Mouse (Mus musculus): ENCODE results near the gene Rffl. TPM values are rescaled to one million over a fixed set of nuclear protein-coding genes. Genes with fewer than 3 reads are reported as not detected.

Gene Rffl
- total RNA-seq (2014; fragmentation: Nextera tagmentation) (26.6 and 35.3 TPM in 2 replicates), total RNA-seq (2017) (18.6 and 21.8 TPM in 2 replicates)

DNA sequence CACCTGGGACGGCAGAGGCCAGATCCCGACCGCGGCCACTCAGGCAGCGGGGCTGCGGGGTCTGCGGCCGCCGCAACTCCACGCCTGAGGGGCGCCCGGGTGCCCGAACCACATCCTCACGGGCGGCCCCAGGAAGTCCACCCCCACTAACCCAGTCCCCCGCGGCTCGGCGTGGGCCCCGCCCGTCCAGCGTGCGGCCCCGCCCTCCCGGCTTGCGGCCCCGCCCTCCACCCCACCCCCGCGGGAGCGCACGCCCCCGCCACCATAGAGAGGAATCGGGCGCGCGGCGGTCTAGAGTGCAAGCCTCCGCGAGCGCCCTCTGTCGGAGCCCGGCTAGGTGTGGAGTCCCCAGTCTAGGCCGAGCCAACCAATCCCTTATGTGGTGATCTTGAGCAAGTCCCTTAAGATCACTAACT is at the start of gene Rffl:
TSS of gene Rffl (minus strand) at position 180 of the 416 bp plus-strand sequence.
- peak; percentile 65 for ATAC-seq (replicated peaks; ENCODE audit: poor library complexity, severe bottlenecking)

DNA sequence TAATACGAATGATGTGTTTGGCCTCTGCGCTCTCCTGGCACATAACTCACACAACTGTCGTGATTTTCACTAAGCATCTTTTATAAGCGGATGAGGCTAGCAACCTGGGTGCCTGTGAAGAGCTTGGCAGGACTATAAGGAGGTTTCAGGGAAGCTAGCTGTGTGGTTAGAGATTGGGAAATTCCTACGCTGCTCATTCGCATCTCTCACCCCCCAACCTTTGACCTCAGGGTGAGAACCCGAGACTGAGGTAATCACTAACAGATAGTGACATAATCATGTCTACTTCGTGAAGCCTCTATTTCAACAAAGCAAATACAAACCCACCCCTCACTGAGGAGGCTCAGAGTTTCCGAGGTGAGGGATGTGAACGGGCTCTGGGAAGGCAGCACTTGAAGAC is 49.8 kb upstream of the Rffl start:
- ATAC-seq (replicated peaks; ENCODE audit: poor library complexity, severe bottlenecking) = peak; percentile 55

DNA sequence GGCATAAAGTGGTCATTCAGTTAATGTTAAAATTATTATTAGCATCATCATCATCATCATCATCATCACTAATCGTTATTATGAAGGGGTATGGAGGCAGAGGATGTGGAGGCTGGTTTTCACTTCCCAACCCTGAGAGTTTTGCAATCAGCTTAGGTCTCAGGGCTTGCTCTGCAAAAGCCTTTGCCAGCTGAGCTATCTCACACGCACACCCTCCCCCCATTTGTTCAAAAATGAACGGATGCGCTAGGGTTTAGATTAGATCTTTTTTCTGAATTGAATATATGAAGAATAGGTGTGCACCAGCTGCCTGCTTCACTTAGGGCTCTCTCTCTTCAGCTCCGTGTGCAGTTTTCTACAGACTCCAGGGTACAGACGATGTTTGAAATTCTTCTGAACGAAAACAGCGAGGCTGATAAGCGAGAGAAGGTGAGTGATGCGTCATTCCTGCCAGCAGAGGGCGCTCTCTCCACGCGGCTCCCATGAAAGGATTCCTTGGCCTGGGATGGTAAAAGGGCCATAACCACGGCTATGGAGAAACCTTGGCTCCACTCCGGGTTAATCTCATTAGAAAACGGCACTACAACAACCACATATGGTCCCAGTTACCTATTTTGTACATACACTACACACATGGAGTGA is 43.8 kb upstream of the Rffl start:
- peak; percentile 86 for ATAC-seq (replicated peaks; ENCODE audit: poor library complexity, severe bottlenecking)

DNA sequence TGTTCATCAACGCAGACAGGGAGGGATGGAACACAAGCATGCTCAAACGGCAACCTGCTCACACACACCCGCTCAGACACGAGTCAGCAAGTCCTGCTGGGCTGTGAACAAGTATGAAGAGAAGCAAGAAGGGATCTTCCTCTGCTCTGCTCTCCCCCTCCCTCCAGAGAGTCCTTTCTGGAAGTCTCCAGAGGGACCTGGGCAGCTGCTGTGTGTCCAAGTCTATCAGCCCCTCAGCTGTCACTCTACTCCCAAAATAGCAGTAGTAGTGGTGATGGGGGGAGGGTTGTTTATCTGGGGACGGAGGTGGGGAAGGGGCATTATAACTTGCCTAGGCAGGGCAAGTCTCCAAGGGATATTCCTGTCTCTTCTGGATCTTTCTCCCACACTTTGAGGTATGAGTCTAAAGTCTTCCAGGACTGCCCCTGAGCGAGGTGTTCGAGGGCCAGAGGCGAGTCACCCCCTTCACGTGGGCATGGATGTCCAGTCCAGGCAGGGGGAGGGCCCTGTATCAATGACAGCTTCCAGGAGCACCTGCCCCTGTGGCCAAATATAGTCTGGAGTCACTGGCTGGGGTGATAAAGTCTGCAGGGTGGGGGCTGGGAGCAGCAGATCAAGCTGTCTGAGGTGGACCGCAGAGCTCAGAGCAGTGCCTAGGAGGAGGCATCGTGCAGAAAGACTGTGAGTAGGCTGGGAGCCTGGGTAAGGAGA is 39.8 kb upstream of the Rffl start:
- ATAC-seq (replicated peaks; ENCODE audit: poor library complexity, severe bottlenecking) = no peak

GRCm38 (mm10) chr11:82910250-82910649 is 39.2 kb upstream of the Rffl start, which contains the start of gene Unc45b:
Unc45b (plus strand) TSS chr11:82910550.
- no peak for ATAC-seq (replicated peaks; ENCODE audit: poor library complexity, severe bottlenecking)

- ATAC-seq (replicated peaks; ENCODE audit: poor library complexity, severe bottlenecking) = no peak
Observed at GRCm38 (mm10) chr11:82908608-82908989, 37.6 kb upstream of the Rffl start.

DNA sequence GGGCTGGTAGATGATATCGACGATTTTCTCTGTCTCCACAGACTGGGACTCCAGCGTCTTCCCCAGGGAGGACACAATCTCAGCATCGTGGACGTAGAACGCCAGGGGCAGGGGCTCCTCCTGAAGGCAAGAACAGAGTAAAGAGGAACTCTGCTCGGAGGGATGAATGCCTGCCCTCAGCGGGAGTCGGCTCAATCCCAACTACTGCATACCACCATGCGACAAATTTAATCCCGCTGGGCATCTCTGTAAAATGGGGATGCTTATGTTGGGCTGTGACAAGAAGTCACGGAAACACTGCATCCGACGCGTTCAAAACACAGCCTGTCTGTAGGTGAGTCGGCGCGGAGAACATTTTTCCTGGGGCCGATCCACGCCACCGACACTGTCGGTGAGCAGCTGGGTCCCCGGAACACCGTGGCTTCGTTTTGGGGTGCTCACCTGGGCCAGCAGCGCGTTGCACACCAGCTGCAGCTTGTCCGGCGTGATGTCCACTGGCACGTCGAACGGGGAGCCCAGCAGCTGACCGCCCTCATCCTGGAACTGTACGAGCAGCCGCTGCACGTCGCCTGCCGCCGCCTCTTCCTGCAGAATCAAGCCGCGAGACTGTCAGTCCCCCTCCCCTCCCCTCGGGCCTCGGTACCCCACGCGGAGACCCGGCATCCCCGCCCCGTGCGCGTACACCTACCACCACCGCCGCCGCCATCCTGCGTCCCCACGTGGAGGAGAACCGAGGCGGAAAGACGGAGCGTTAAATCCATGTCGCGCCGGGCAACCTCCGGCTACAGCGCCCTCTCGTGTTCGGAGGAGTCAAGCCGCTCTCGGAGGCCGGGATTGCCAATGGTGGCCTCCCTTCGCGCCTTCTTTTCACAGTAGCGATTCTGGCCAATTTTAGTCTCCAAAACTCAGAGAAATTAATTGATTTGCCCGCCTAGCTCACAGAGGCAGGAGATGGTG is 36.9 kb upstream of the Rffl start, which contains the start of gene Nle1:
TSS of gene Nle1 (minus strand) at position 761 of the 957 bp plus-strand sequence.
- ATAC-seq (replicated peaks; ENCODE audit: poor library complexity, severe bottlenecking) = peak; percentile 96

DNA sequence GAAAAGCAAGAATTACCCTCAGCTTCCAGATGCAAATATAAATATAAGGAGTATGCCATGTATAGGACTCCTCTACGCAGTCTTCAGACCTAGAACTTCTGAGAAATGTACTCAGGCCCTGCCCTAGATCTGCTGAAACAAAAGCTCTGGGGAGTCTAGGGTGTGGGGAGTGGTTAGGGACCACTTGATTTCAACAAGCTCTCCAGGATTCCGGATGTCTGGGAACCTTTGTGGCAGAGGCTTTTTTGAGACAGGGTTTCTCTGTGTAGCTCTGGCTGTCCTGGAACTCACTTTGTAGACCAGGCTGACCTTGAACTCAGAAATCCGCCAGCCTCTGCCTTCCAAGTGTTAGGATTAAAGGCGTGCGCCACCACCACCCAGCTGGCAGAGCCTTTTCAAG is 34.8 kb upstream of the Rffl start:
- ATAC-seq (replicated peaks; ENCODE audit: poor library complexity, severe bottlenecking) = no peak

DNA sequence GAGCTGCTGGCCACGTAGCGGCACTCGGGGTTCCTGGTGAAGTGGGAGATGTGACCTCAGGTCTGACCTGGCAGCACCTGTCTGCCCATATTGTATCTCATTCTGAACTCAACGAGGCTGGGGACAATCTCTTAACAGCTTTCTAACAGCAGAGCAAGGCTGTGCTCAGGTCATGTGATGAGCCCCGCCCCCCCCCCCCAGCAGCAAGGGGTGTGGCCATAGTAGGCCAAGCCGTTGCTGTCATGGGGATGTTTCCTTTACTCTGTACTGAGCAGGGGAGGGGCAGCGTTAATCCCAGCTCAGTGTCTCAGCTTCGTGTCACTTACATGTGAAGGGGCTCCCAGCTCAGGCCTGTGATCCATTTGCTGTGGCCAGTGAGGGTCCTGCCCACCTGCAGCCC is 33.9 kb upstream of the Rffl start:
- no peak for ATAC-seq (replicated peaks; ENCODE audit: poor library complexity, severe bottlenecking)

DNA sequence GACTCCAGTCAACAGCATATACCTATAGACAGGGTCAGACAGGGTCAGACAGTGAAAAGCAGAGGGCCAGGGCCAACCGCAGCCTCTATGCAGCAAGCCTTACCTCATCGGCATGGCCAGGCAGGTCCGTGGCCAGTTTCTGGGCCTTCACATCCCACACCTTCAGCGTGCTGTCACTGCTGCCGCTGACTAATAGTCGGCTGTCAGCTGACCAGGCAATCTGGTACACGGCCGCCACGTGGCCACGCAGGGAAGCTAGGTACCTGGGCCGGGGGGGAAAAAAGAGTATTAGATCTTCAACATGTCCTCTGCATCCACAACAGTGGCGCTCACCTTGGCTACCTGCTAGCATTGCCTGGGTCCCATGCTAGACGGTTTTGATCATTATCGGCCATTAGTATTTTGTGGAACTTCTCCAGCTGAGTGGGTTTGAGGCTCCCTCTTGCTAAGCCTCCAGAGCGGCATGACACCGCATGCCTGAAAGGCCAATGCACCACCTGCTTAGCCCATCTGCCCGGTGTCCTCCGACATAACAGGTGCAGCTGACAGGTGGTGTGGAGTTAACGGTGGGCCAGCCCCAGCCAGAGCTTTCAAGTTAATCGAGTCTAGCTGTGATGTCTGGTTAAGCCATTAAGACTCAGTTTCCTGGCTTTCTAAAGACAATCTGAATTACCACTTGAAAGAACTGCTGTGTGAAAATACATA is 30.7 kb upstream of the Rffl start:
- ATAC-seq (replicated peaks; ENCODE audit: poor library complexity, severe bottlenecking) = no peak

- no peak for ATAC-seq (replicated peaks; ENCODE audit: poor library complexity, severe bottlenecking)
Observed at GRCm38 (mm10) chr11:82899720-82900119, 28.7 kb upstream of the Rffl start.

- no peak for ATAC-seq (replicated peaks; ENCODE audit: poor library complexity, severe bottlenecking)
Observed at GRCm38 (mm10) chr11:82897478-82897877, 26.5 kb upstream of the Rffl start.

DNA sequence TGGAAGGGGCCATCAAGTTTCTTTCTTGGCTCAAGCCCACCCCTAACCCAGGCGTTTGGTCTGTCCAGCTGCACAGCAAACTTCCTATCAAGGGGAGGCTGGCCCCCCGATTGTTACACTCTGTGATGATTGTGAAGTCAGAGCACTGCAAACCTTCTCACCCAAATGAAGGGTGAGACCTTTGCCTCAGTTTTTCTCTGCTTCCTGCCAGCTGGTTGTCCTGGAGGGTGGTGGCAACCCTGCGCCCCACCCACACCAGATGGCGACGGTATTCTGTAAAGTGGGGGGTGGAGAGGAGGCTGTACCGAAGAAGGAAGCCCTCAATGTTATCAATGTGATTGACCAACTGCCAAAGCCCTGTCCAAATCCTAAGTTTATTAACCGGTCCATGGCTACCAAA is 20.9 kb upstream of the Rffl start, which contains the start of gene Fndc8:
TSS of gene Fndc8 (plus strand) at position 189 of the 400 bp plus-strand sequence.
- ATAC-seq (replicated peaks; ENCODE audit: poor library complexity, severe bottlenecking) = no peak

GRCm38 (mm10) chr11:82890342-82890762 is 19.3 kb upstream of the Rffl start, which contains the start of gene Rad51d:
Rad51d (minus strand) TSS chr11:82890614.
- ATAC-seq (replicated peaks; ENCODE audit: poor library complexity, severe bottlenecking) = peak; percentile 96

DNA sequence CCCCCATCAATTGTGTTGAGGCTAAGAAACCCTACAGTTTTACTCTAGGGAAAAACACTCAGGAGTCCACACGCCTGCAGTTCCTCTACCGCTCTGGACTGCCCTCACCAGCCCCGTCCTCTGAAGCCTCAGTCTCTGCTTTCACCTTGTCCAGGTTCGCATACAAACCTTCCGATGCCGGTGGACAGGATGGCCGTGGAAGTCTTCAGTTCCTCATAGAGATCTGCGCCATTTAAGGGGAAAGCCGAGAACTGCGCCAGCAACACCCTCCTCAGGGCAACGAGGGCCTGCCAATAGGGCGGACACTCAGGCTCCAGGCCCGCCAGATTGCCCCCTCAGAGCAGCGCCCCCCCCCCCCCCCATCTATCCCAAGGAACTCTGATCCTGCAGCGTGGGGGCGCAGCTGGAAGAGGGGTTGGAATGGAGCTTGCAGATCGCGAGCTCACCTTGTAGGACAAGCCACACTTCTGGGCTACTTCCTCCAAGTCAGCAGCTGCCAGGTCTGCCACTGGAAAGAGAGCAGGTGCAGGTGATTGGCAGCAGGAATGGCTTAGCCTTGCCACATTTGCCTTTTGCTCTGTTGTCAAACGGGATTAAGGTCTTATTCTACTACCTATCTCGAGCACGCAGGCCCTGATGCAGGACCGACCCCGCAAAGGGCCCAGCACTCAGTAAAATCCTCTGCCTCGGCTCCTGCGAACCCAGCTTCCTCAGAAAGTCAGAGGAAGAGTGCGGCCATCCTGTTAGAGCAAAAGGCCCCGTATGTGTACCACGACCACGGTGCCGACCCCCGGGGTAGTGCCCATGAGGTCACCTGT is 18.7 kb upstream of the Rffl start:
- ATAC-seq (replicated peaks; ENCODE audit: poor library complexity, severe bottlenecking) = peak; percentile 28

DNA sequence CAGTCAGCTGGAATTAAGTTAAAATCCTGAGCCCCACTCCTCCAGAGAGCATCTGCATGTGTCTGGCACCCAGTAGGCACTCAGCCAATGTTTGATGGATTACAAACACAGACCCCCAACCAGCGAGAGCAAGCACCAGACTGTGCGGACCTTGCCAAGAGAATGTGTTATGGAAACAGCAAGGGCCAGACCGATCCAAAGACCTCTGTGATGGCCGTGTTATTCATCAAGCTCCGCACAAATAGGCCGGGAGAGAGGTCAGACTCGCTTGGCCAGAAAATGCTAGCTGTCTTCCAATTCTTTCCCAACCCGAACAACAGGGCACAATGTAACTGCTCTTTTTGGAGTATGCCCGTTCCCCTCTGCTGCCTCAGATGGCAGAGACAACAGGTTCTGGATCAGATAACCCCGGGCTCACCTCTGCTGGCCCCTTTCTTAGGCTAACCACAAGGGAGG is 17.5 kb upstream of the Rffl start:
- no peak for ATAC-seq (replicated peaks; ENCODE audit: poor library complexity, severe bottlenecking)

- no peak for ATAC-seq (replicated peaks; ENCODE audit: poor library complexity, severe bottlenecking)
Observed at GRCm38 (mm10) chr11:82886559-82886958, 15.5 kb upstream of the Rffl start.

- ATAC-seq (replicated peaks; ENCODE audit: poor library complexity, severe bottlenecking) = no peak
Observed at GRCm38 (mm10) chr11:82883180-82883579, 12.2 kb upstream of the Rffl start.

All from granulocyte monocyte progenitor cell, adult 5-6 weeks (primary cell).